Mouse (Mus musculus): ENCODE measurements around the gene Omg. TPM values are rescaled to one million over a fixed set of nuclear protein-coding genes. Genes with fewer than 3 reads are reported as not detected.

Gene Omg
- polyA plus RNA-seq (2014; fragmentation: Nextera tagmentation; extraction: Ambion mirVana): 0.44 and 0.46 TPM in 2 replicates

DNA sequence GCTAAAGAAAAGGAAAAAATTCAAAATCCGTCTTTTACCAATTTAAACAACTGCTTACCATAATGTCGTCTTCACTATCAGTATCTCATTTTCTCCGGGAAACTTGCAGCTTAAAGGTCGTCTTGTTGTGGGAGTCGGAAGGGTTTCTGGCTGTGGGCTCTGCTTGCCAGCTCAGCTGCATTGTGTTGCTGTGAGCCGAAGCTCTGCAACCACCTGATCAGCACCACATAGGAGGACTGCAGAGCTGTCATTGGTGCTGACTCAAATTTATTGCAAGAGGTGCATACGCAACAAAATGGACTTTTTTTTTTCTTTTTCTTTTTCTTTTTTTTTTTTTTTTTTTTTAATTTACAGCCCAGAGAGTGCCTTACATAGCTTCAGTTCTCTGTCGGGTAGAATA is at the start of gene Omg:
Omg (minus strand) TSS at position 240 of the 400 bp plus-strand sequence.
- Histone ChIP-seq H3K4me3 (ENCODE audit: low read length) (no peak within 1 kb of the TSS), H3K27me3 (ENCODE audit: control insufficient read depth, insufficient read depth, low read length) (no peaks in the 10 kb centered on the region), H3K9ac (ENCODE audit: low read depth, low read length) (no peak within 1 kb of the TSS), H3K36me3 (ENCODE audit: control insufficient read depth, insufficient read depth, low read length) (no peaks in the 10 kb centered on the region), H3K4me1 (ENCODE audit: control insufficient read depth, insufficient read depth, low read length) (no peaks in the 10 kb centered on the region), H3K9me3 (ENCODE audit: control insufficient read depth, low read length) (no peaks in the 10 kb centered on the region), H3K27ac (ENCODE audit: low read depth, low read length) (no peak within 1 kb of the TSS), H3K4me2 (replicated peaks; ENCODE audit: low read depth, low read length) (no peak within 1 kb of the TSS)
- 54% methylated on average over 8 of the region's 8 CpGs for WGBS
- ATAC-seq (ENCODE audit: low FRiP score, low TSS enrichment): no peak

DNA sequence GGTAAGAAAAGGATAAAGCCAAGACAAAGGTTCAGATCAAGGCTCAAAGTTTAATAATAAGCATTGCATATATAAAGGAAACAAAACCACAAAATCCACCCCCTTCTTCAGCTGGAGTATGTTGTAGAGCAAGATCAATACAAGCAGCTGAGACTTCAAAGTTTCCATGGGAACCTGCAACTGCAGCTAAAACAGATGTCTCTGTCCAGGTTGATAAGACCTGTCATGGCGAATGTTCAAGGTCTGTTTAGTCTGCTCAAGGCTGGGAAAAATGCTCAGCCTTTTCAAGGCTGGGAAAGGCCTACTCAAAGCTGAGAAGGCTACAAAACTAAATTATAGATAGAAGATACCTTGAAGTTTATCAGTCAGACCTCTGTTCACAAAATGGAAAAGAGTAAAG is 48.7 kb upstream of the Omg start:
- Histone ChIP-seq H3K4me3 (ENCODE audit: low read length) (no peak overlapping the region), H3K27me3 (ENCODE audit: control insufficient read depth, insufficient read depth, low read length) (no peaks in the 10 kb centered on the region), H3K36me3 (ENCODE audit: control insufficient read depth, insufficient read depth, low read length) (peaks cover 79% of the 10 kb centered on the region), H3K4me1 (ENCODE audit: control insufficient read depth, insufficient read depth, low read length) (no peaks in the 10 kb centered on the region), H3K27ac (ENCODE audit: low read depth, low read length) (no peak overlapping the region), H3K9ac (ENCODE audit: low read depth, low read length) (no peak overlapping the region), H3K9me3 (ENCODE audit: control insufficient read depth, low read length) (no peaks in the 10 kb centered on the region), H3K4me2 (replicated peaks; ENCODE audit: low read depth, low read length) (no peak overlapping the region)
- no peak for ATAC-seq (ENCODE audit: low FRiP score, low TSS enrichment)
- 84% methylated on average over 1 of the region's 1 CpGs for WGBS

DNA sequence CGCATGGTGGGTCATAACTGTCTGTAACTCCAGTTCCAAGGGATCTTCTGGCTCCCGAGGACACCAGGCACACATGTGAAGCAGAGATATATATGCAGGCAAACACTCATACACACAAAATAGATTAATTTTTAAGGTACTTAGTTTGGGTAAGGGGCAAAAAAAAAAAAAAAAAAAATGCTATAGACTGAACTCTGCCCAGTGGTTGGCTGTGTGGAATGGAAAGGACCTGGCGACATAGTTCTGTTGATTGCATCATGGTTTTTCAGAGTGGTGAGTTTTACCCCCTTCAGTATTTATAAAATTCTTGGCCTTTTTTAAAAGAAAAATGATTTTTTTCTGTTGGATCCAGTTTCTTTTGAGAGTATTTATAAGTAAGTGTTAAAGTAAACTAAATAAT is 32.4 kb upstream of the Omg start:
- H3K9me3 ChIP-seq (ENCODE audit: control insufficient read depth, low read length): no peaks in the 10 kb centered on the region
- H3K4me3 ChIP-seq (ENCODE audit: low read length): no peak overlapping the region
- H3K27ac ChIP-seq (ENCODE audit: low read depth, low read length): no peak overlapping the region
- H3K9ac ChIP-seq (ENCODE audit: low read depth, low read length): no peak overlapping the region
- ATAC-seq (ENCODE audit: low FRiP score, low TSS enrichment): no peak
- H3K4me2 ChIP-seq (replicated peaks; ENCODE audit: low read depth, low read length): no peak overlapping the region
- 94% methylated on average over 3 of the region's 3 CpGs for WGBS
- H3K4me1 ChIP-seq (ENCODE audit: control insufficient read depth, insufficient read depth, low read length): no peaks in the 10 kb centered on the region
- H3K36me3 ChIP-seq (ENCODE audit: control insufficient read depth, insufficient read depth, low read length): peaks cover 20% of the 10 kb centered on the region
- no peaks in the 10 kb centered on the region for H3K27me3 ChIP-seq (ENCODE audit: control insufficient read depth, insufficient read depth, low read length)

DNA sequence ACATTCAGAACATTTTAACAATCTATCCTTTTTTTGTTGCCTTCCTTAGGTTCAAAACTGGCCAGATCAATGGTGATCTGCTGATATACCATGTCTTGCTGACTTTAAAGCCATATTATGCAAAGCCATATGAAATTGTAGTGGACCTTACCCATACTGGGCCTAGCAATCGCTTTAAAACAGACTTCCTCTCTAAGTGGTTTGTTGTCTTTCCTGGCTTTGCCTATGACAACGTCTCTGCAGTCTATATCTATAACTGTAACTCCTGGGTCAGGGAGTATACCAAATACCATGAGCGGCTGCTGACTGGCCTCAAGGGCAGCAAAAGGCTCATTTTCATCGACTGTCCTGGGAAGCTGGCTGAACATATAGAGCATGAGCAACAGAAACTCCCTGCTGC is 31.7 kb upstream of the Omg start:
- H3K4me1 ChIP-seq (ENCODE audit: control insufficient read depth, insufficient read depth, low read length): no peaks in the 10 kb centered on the region
- no peak overlapping the region for H3K4me3 ChIP-seq (ENCODE audit: low read length)
- no peaks in the 10 kb centered on the region for H3K9me3 ChIP-seq (ENCODE audit: control insufficient read depth, low read length)
- no peak overlapping the region for H3K9ac ChIP-seq (ENCODE audit: low read depth, low read length)
- H3K27ac ChIP-seq (ENCODE audit: low read depth, low read length): no peak overlapping the region
- no peak for ATAC-seq (ENCODE audit: low FRiP score, low TSS enrichment)
- peaks cover 23% of the 10 kb centered on the region for H3K36me3 ChIP-seq (ENCODE audit: control insufficient read depth, insufficient read depth, low read length)
- no peaks in the 10 kb centered on the region for H3K27me3 ChIP-seq (ENCODE audit: control insufficient read depth, insufficient read depth, low read length)
- WGBS: 93% methylated on average over 4 of the region's 4 CpGs
- no peak overlapping the region for H3K4me2 ChIP-seq (replicated peaks; ENCODE audit: low read depth, low read length)

DNA sequence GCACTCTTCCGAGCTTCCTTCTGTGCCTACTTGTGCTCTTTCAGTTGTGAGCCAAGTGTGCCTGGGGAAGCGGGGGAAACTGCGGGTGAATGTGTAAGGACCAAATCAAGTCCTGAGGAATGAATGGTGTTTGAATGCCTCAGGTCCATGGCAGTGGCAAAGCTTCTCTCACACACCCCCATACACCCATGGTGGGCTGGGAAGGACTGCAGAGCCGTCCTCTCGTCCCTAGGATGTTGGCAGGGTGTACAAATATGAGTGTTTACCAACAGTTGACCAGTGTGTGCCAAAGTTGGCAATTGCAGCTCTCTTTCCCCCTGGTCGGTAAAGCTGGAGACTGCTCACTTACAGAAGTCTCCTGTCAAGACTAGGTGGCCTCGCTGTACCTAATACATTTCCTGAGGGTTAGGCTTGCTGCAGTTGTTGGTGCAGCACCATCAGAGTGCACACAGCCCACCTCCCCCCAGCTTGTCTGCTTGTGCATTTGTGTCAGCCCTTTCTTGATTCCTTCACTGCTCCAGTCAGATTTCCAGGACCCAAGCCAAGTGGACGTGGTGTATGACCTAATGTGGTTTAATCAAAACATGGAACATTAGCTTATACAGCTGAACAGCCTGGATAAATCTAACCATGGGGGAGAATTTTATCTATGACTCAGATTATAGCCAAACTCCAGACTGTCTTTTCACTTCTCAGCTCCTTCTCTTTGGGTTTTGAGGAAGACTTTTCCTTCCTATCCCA is 30.2 kb upstream of the Omg start:
- no peaks in the 10 kb centered on the region for H3K4me1 ChIP-seq (ENCODE audit: control insufficient read depth, insufficient read depth, low read length)
- H3K36me3 ChIP-seq (ENCODE audit: control insufficient read depth, insufficient read depth, low read length): peaks cover 18% of the 10 kb centered on the region; the same call in 1 of the 2 replicates
- H3K4me3 ChIP-seq (ENCODE audit: low read length): no peak overlapping the region
- ATAC-seq (ENCODE audit: low FRiP score, low TSS enrichment): no peak
- H3K27me3 ChIP-seq (ENCODE audit: control insufficient read depth, insufficient read depth, low read length): no peaks in the 10 kb centered on the region
- H3K9ac ChIP-seq (ENCODE audit: low read depth, low read length): no peak overlapping the region
- WGBS: 85% methylated on average over 8 of the region's 8 CpGs
- no peaks in the 10 kb centered on the region for H3K9me3 ChIP-seq (ENCODE audit: control insufficient read depth, low read length)
- no peak overlapping the region for H3K4me2 ChIP-seq (replicated peaks; ENCODE audit: low read depth, low read length)
- no peak overlapping the region for H3K27ac ChIP-seq (ENCODE audit: low read depth, low read length)

DNA sequence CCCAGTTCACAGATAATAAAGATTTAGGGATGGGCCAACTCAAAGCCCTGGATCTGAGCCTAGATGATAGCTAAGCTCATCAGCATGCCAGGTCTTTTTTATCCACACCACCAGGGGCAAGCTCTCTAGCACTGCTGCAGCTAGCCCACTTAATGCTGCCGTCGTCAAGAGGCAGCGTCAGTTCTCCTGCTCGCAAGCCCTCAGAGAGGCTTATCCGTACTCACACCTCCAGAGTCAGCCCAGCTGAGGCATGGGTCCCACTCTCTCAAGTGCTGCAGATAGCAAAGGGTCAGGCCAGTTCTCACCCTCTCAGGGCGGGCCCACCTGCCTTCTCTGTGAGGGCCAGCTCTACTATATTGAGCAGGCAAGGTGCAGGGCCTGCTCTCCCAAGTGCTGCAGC is 29.4 kb upstream of the Omg start:
- Histone ChIP-seq H3K27ac (ENCODE audit: low read depth, low read length) (no peak overlapping the region), H3K4me3 (ENCODE audit: low read length) (no peak overlapping the region), H3K36me3 (ENCODE audit: control insufficient read depth, insufficient read depth, low read length) (peaks cover 18% of the 10 kb centered on the region; the same call in 1 of the 2 replicates), H3K27me3 (ENCODE audit: control insufficient read depth, insufficient read depth, low read length) (no peaks in the 10 kb centered on the region), H3K4me1 (ENCODE audit: control insufficient read depth, insufficient read depth, low read length) (no peaks in the 10 kb centered on the region), H3K4me2 (replicated peaks; ENCODE audit: low read depth, low read length) (no peak overlapping the region), H3K9ac (ENCODE audit: low read depth, low read length) (no peak overlapping the region), H3K9me3 (ENCODE audit: control insufficient read depth, low read length) (no peaks in the 10 kb centered on the region)
- ATAC-seq (ENCODE audit: low FRiP score, low TSS enrichment): no peak
- 79% methylated on average over 6 of the region's 6 CpGs for WGBS

DNA sequence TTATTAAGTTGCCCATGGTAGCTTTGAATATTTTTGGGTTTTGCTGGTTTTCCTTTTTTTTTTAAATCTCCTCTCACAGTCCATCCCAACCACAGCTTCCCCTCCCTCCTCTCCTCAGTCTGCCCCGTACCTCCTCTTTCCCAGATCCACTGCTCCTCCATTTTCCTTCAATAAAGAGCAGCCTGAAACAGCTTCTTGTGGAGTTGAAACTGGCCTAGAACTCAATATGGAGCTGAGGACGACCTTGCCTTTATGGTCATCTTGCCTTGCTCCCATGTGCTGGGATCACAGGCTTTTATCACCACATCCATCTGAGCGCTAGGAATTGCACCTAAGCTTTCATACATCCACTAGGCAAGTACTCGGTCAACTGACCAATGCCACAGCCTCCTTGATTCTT is 27.6 kb upstream of the Omg start:
- Histone ChIP-seq H3K27ac (ENCODE audit: low read depth, low read length) (no peak overlapping the region), H3K36me3 (ENCODE audit: control insufficient read depth, insufficient read depth, low read length) (peaks cover 6% of the 10 kb centered on the region; the same call in 1 of the 2 replicates), H3K4me3 (ENCODE audit: low read length) (no peak overlapping the region), H3K9ac (ENCODE audit: low read depth, low read length) (no peak overlapping the region), H3K4me2 (replicated peaks; ENCODE audit: low read depth, low read length) (no peak overlapping the region), H3K4me1 (ENCODE audit: control insufficient read depth, insufficient read depth, low read length) (no peaks in the 10 kb centered on the region), H3K27me3 (ENCODE audit: control insufficient read depth, insufficient read depth, low read length) (no peaks in the 10 kb centered on the region), H3K9me3 (ENCODE audit: control insufficient read depth, low read length) (no peaks in the 10 kb centered on the region)
- 92% methylated on average over 4 of the region's 4 CpGs for WGBS
- no peak for ATAC-seq (ENCODE audit: low FRiP score, low TSS enrichment)

DNA sequence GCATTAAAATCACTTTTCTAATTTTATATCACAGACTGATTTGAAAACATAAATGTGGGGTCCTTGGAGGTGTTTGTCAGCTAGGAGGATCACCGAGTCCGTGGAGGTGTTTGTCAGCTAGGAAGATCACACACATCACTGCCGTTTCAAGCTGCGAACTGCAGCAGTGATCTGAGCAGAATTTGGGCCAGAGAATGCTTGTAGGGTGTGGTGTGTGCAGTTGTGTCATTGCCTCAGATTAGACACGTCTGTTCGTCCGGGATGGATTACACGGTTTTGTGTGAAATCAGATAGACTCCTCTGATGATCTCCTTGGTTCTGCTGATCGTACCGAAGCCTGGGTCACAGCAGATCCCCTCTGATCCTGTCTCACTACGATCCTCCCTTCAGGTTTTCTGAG is 26.9 kb upstream of the Omg start:
- Histone ChIP-seq H3K27ac (ENCODE audit: low read depth, low read length) (no peak overlapping the region), H3K27me3 (ENCODE audit: control insufficient read depth, insufficient read depth, low read length) (no peaks in the 10 kb centered on the region), H3K4me3 (ENCODE audit: low read length) (no peak overlapping the region), H3K4me2 (replicated peaks; ENCODE audit: low read depth, low read length) (no peak overlapping the region), H3K9ac (ENCODE audit: low read depth, low read length) (no peak overlapping the region), H3K9me3 (ENCODE audit: control insufficient read depth, low read length) (no peaks in the 10 kb centered on the region), H3K4me1 (ENCODE audit: control insufficient read depth, insufficient read depth, low read length) (no peaks in the 10 kb centered on the region), H3K36me3 (ENCODE audit: control insufficient read depth, insufficient read depth, low read length) (peaks cover 3% of the 10 kb centered on the region; the same call in 1 of the 2 replicates)
- ATAC-seq (ENCODE audit: low FRiP score, low TSS enrichment): no peak
- WGBS: 90% methylated on average over 11 of the region's 11 CpGs

DNA sequence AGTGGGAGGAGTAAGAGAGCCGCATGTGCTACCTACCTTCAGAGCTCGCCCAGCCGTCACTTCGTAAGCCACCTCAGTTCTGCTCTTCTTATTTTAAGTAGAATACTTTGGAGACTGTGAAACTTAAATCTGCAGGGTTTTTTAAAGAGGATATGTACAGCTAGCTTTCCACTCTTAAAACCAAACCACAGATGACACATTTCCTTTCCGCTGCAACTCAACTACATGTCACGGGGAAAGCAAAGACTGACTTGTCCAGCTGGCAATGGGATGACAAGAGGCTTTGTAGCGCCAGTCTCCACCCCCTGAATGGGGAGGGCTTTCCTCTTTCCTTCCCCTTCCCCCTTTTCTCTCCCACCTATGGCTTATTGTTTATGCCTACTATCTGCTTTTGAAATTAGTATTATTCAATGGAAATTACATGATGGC is 26.5 kb upstream of the Omg start, which contains the start of the genes Evi2 and Evi2a:
Evi2 (minus strand) TSS at position 257 of the 429 bp plus-strand sequence.
Evi2a (minus strand) TSS at position 277 of the 429 bp plus-strand sequence.
- 88% methylated on average over 7 of the region's 7 CpGs for WGBS
- H3K36me3 ChIP-seq (ENCODE audit: control insufficient read depth, insufficient read depth, low read length): peaks cover 3% of the 10 kb centered on the region; the same call in 1 of the 2 replicates
- ATAC-seq (ENCODE audit: low FRiP score, low TSS enrichment): no peak
- H3K4me3 ChIP-seq (ENCODE audit: low read length): no peak within 1 kb of the TSS
- no peak within 1 kb of the TSS for H3K4me2 ChIP-seq (replicated peaks; ENCODE audit: low read depth, low read length)
- no peaks in the 10 kb centered on the region for H3K27me3 ChIP-seq (ENCODE audit: control insufficient read depth, insufficient read depth, low read length)
- H3K4me1 ChIP-seq (ENCODE audit: control insufficient read depth, insufficient read depth, low read length): no peaks in the 10 kb centered on the region
- no peaks in the 10 kb centered on the region for H3K9me3 ChIP-seq (ENCODE audit: control insufficient read depth, low read length)
- no peak within 1 kb of the TSS for H3K9ac ChIP-seq (ENCODE audit: low read depth, low read length)
- no peak within 1 kb of the TSS for H3K27ac ChIP-seq (ENCODE audit: low read depth, low read length)
